Mouse (Mus musculus): ENCODE data around the gene Psmd8. TPM values are rescaled to one million over a fixed set of nuclear protein-coding genes. Genes with fewer than 3 reads are reported as not detected.
A peak's percentile ranks its signal among the peaks of the same experiment; 100 is the strongest.
"Not testable (repeated sequence)": the region's sequence is repeated elsewhere in the genome, so short reads cannot be mapped to it uniquely, and the experiment has no call there.

Psmd8 gene
- total RNA-seq (2021): 100 to 1,000 TPM; 131 to 133 TPM
- long read RNA-seq, experiment 1, transcript Psmd8-202 (7 exons, 1,391 nt): major isoform, 86 of 102 reads
- long read RNA-seq, experiment 1, partial matches to known transcripts: 5 of 102 reads
- long read RNA-seq, experiment 1, other reads (novel, unspliced or antisense): 10 of 102 reads
- long read RNA-seq, experiment 2, transcript Psmd8-202 (7 exons, 1,391 nt): major isoform, 113 of 141 reads
- long read RNA-seq, experiment 2, partial matches to known transcripts: 3 of 141 reads
- long read RNA-seq, experiment 2, other reads (novel, unspliced or antisense): 25 of 141 reads

GRCm38 (mm10) chr7:29180077-29180853, at the start of gene Psmd8:
Gene Psmd8 (minus strand): TSS chr7:29180701.
- peak; percentile 68 for TF ChIP-seq CTCF (conservative IDR thresholded peaks at IDR 0.05)
- H3K4me3 ChIP-seq: peak within 1 kb of the TSS; percentile 83
- H3K27ac ChIP-seq: peak within 1 kb of the TSS; percentile 91
- DNase-seq (ENCODE audit: low spot score in 2 of 2): peak; percentile 94 to 98

- DNase-seq (ENCODE audit: low spot score in 2 of 2): no peak
- H3K4me3 ChIP-seq: no peak overlapping the region
- H3K27ac ChIP-seq: no peak overlapping the region
- no peak for TF ChIP-seq CTCF (conservative IDR thresholded peaks at IDR 0.05)
Measured at GRCm38 (mm10) chr7:29228202-29228601, 47.7 kb upstream of the Psmd8 start.

- Histone ChIP-seq H3K4me3 (no peak overlapping the region; the same call in 1 of the 2 replicates), H3K27ac (0 out of 2 replicates have a peak overlapping the region, but pooled peaks have one; percentile 39)
- no peak for DNase-seq (ENCODE audit: low spot score in 2 of 2)
- TF ChIP-seq CTCF (conservative IDR thresholded peaks at IDR 0.05): no peak
Measured at GRCm38 (mm10) chr7:29225520-29225919, 45.0 kb upstream of the Psmd8 start.

- Histone ChIP-seq H3K4me3 (no peak overlapping the region; the same call in 1 of the 2 replicates), H3K27ac (0 out of 2 replicates have a peak overlapping the region, but pooled peaks have one; percentile 39)
- TF ChIP-seq CTCF (conservative IDR thresholded peaks at IDR 0.05): no peak
- DNase-seq (ENCODE audit: low spot score in 2 of 2): peak in 1 of 2 experiments; percentile 17
Measured at GRCm38 (mm10) chr7:29224756-29225394, 44.4 kb upstream of the Psmd8 start.

GRCm38 (mm10) chr7:29214846-29215245, 34.3 kb upstream of the Psmd8 start:
- no peak overlapping the region for H3K4me3 ChIP-seq
- H3K27ac ChIP-seq: no peak overlapping the region
- DNase-seq (ENCODE audit: low spot score in 2 of 2): no peak
- no peak for TF ChIP-seq CTCF (conservative IDR thresholded peaks at IDR 0.05)

- H3K27ac ChIP-seq: no peak overlapping the region
- no peak overlapping the region for H3K4me3 ChIP-seq
- TF ChIP-seq CTCF (conservative IDR thresholded peaks at IDR 0.05): no peak
- DNase-seq (ENCODE audit: low spot score in 2 of 2): no peak
Measured at GRCm38 (mm10) chr7:29214236-29214635, 33.7 kb upstream of the Psmd8 start.

- no peak within 1 kb of the TSS for H3K27ac ChIP-seq
- no peak within 1 kb of the TSS; the same call in 1 of the 2 replicates for H3K4me3 ChIP-seq
- DNase-seq (ENCODE audit: low spot score in 2 of 2): no peak
- no peak for TF ChIP-seq CTCF (conservative IDR thresholded peaks at IDR 0.05)
Measured at GRCm38 (mm10) chr7:29213675-29214082, 33.2 kb upstream of the Psmd8 start, which contains the start of gene Catsperg1. Gene Catsperg1 (minus strand): TSS chr7:29214035.

GRCm38 (mm10) chr7:29212775-29213560, 32.5 kb upstream of the Psmd8 start:
- not testable (repeated sequence) for H3K27ac ChIP-seq; DNase-seq (ENCODE audit: low spot score in 2 of 2); H3K4me3 ChIP-seq

- DNase-seq (ENCODE audit: low spot score in 2 of 2): no peak
- TF ChIP-seq CTCF (conservative IDR thresholded peaks at IDR 0.05): no peak
- no peak overlapping the region for H3K4me3 ChIP-seq
- H3K27ac ChIP-seq: no peak overlapping the region
Measured at GRCm38 (mm10) chr7:29212199-29212765, 31.8 kb upstream of the Psmd8 start.

GRCm38 (mm10) chr7:29211415-29212198, 31.1 kb upstream of the Psmd8 start:
- Histone ChIP-seq H3K27ac (peak overlapping the region; percentile 56; the same call in 1 of the 2 replicates), H3K4me3 (peak overlapping the region; percentile 45)
- TF ChIP-seq CTCF (conservative IDR thresholded peaks at IDR 0.05): no peak
- DNase-seq (ENCODE audit: low spot score in 2 of 2): peak; percentile 36 to 38

- not testable (repeated sequence) for DNase-seq (ENCODE audit: low spot score in 2 of 2)
- Histone ChIP-seq H3K27ac (peak overlapping the region; percentile 56; the same call in 1 of the 2 replicates), H3K4me3 (peak overlapping the region; percentile 45)
Measured at GRCm38 (mm10) chr7:29211013-29211412, 30.5 kb upstream of the Psmd8 start.

Measured in layer of hippocampus, adult 2 months (tissue).